Mouse (Mus musculus): Measurements from ENCODE around the gene Lzts2.

Lzts2 gene

GRCm38 (mm10) chr19:45067170-45067569 is 53.0 kb downstream of the Lzts2 start:
- in situ Hi-C loops (cut with MboI; ENCODE audit: low pct_unique_long_range_greater_than_20kb in 1 of 2, low sequenced_read_pairs in 2 of 2, unreplicated experiment in 1 of 2): no loop called here

GRCm38 (mm10) chr19:45067758-45068510 is 53.7 kb downstream of the Lzts2 start:
- in situ Hi-C loops (cut with MboI; ENCODE audit: low pct_unique_long_range_greater_than_20kb in 1 of 2, low sequenced_read_pairs in 2 of 2, unreplicated experiment in 1 of 2): no loop called here

DNA sequence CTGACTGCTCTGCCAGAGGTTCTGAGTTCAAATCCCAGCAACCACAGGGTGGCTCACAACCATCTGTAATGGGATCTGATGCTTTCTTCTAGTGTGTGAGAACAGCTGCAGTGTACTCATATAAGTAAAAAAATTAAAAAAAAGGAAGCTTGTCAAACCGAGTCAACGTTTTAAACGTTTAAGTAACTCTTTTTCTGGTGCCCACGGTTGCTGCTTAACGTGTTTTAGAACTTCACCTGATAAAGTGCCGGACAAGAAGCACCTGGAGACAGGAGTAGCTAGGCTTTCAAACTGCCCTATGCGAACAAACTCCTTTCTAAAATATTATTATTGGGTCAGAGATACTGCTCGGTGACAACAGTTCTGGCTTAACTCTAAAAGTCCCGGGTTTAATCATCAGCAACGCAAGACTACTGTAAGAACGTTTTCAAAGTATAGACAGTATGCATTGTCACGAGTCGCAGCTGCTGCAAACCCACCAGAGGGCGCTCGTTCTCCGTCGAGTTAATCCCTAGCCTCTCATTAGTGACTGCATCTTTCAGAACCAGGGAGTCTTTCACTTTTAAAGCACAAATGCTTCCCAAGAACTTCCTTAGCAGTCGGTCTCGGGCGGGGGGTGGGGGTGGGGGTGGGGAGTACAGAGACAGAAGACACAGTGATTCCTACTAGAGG is 59.8 kb downstream of the Lzts2 start:
- in situ Hi-C loops (cut with MboI; ENCODE audit: low pct_unique_long_range_greater_than_20kb in 1 of 2, low sequenced_read_pairs in 2 of 2, unreplicated experiment in 1 of 2): no loop called here

GRCm38 (mm10) chr19:45074580-45075322 is 60.5 kb downstream of the Lzts2 start, which contains the start of gene Kazald1:
Gene Kazald1 (plus strand): TSS chr19:45075241.
- in situ Hi-C loops (cut with MboI; ENCODE audit: low pct_unique_long_range_greater_than_20kb in 1 of 2, low sequenced_read_pairs in 2 of 2, unreplicated experiment in 1 of 2): no loop called here

DNA sequence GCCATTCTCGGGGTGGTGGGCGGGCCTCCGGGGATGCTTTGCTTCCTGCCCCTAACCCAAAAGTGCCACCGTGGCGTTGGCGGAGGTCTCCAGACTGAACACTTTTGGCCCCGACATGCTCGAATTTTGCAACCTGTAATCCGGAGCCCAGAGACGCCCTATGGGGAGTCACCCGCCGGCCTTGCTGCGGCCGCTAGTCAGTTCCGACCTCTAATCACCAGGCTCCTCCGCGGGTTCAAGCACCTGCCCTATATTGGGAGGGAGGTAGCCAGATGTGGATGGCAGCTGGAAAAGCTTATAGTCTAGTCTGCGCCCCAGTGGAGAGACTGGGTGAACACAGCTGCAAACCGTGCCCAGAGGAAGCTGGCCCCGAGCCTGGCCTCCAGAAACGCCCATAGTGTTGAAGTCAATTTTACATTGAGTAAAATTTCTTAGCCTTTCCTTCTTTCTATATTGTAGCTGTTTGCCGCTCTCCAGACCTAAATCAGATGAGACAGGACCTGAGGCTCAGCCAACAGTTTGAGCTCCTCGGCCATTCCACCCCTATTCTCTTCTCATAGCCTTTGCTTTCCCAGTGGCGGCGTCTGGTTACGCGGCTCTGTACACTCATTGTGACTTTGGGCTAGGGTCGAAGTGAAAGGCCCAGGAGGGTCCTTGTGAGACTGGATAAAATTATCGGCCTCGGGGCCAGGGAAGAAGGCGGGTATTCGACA is 61.3 kb downstream of the Lzts2 start:
- in situ Hi-C loops (cut with MboI; ENCODE audit: low pct_unique_long_range_greater_than_20kb in 1 of 2, low sequenced_read_pairs in 2 of 2, unreplicated experiment in 1 of 2): no loop called here

GRCm38 (mm10) chr19:45076036-45076575 is 61.9 kb downstream of the Lzts2 start:
- in situ Hi-C loops (cut with MboI; ENCODE audit: low pct_unique_long_range_greater_than_20kb in 1 of 2, low sequenced_read_pairs in 2 of 2, unreplicated experiment in 1 of 2): no loop called here

Measured in mouse embryonic stem cell (cell line).